Mouse (Mus musculus) hindbrain, embryonic 13.5 days (tissue): ENCODE results near the gene Ecpas. TPM values are rescaled to one million over a fixed set of nuclear protein-coding genes. Genes with fewer than 3 reads are reported as not detected.

Source experiments
- ATAC-seq: fragments of 200-750 bp; cut with Nextera tagmentation; 2 replicates; pipeline ENCODE4 v1.8.0; 2017; ENCODE audit warnings: moderate TSS enrichment; ENCODE audit not compliant: low FRiP score
- H3K27ac ChIP-seq: fragments of 300-500 bp; sonication (generic); 2 replicates; pipeline ENCODE4 v1.5.1; 2015; ENCODE audit warnings: inconsistent platforms, mild to moderate bottlenecking, moderate library complexity
- H3K27me3 ChIP-seq: fragments of 300-500 bp; sonication (generic); 2 replicates; pipeline ENCODE4 v1.6.1; 2015; ENCODE audit warnings: mild to moderate bottlenecking, inconsistent platforms
- H3K36me3 ChIP-seq: fragments of 300-500 bp; sonication (generic); 2 replicates; pipeline ENCODE4 v1.6.1; 2015; ENCODE audit warnings: mild to moderate bottlenecking, inconsistent platforms
- H3K4me1 ChIP-seq: fragments of 300-500 bp; sonication (generic); replicated peaks from 2 replicates; pipeline ENCODE4 v1.6.1; 2015; ENCODE audit warnings: inconsistent platforms
- H3K4me2 ChIP-seq: fragments of 300-500 bp; sonication (generic); 2 replicates; pipeline ENCODE4 v1.6.1; 2015; ENCODE audit warnings: inconsistent platforms, mild to moderate bottlenecking, moderate library complexity
- H3K4me3 ChIP-seq: fragments of 300-500 bp; sonication (generic); 2 replicates; pipeline ENCODE4 v1.5.1; 2015; ENCODE audit warnings: mild to moderate bottlenecking, inconsistent platforms
- H3K9ac ChIP-seq: fragments of 300-500 bp; sonication (generic); 2 replicates; pipeline ENCODE4 v1.6.1; 2015; ENCODE audit warnings: mild to moderate bottlenecking, inconsistent platforms
- H3K9me3 ChIP-seq: fragments of 300-500 bp; sonication (generic); 2 replicates; pipeline ENCODE4 v1.6.1; 2016; ENCODE audit warnings: inconsistent platforms
- WGBS: fragments of 180-500 bp; shearing (Covaris S2); methylation state at CpG from one replicate; pipeline ENCODE4 v1.1.7; 2015; 5-methylcytosine and 5-hydroxymethylcytosine counted together
- polyA plus RNA-seq: library from polyadenylated mRNA; unstranded; fragments of >200 nt; fragmentation: Nextera tagmentation; extraction: Ambion mirVana; gene quantifications from 2 replicates; pipeline ENCODE4 v1.2.1, GENCODE M21; 2015

The Ecpas gene
- polyA plus RNA-seq, 1 experiment from 2014 or later = 28.8 TPM

DNA sequence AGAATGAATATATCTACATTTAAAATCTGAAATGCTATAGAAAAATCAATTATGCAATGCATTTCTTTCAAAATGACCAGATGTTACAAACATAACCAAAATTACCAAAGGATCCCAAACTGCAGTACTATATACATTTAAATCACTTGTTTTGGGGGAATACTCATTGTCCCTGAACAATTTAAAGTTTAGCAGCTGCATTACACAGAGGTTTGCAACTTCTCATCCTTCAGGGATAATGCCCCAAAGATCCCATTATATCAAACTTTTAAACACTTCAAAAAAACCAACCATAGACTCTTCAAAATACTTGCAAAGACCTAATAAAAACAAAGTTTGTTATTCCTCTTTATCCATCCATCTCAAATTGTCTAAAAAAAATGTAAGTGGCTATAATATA lies 124.9 kb downstream of the Ecpas start, which contains the start of gene Olfr267:
TSS of gene Olfr267 (minus strand) at position 101 of the 400 bp plus-strand sequence.
- Histone ChIP-seq H3K4me1 (no peaks in the 10 kb centered on the region), H3K27ac (no peak within 1 kb of the TSS)

DNA sequence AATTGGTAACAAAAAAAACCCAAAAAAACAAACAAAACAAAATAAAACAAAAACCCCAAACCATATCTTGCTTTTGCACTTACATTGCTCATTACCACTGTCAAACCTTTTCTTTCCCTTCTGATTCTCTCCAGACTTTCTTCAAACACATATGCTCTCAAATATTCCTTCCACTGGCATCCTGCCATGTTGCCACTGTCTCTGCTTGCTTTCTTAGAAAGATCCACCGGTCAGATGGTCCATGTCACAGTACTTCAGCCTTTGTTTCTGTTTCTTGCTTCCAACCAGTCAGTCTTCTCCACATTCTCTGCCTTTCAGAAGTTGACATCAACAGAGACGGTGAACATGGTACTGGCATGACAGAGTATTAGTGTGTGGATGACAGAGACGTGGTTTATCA lies 125.9 kb downstream of the Ecpas start:
- Histone ChIP-seq H3K4me3 (no peak overlapping the region), H3K36me3 (no peaks in the 10 kb centered on the region), H3K9ac (no peak overlapping the region), H3K9me3 (no peaks in the 10 kb centered on the region), H3K27ac (no peak overlapping the region), H3K4me1 (no peaks in the 10 kb centered on the region), H3K4me2 (no peak overlapping the region), H3K27me3 (no peaks in the 10 kb centered on the region)
- 76% methylated on average over 3 of the region's 3 CpGs for WGBS
- no peak for ATAC-seq

More for the DNA sequence above, 124.9 kb downstream of the Ecpas start, which contains the start of gene Olfr267:
- Histone ChIP-seq H3K9ac (no peak within 1 kb of the TSS), H3K9me3 (no peaks in the 10 kb centered on the region), H3K27me3 (no peaks in the 10 kb centered on the region), H3K4me2 (no peak within 1 kb of the TSS), H3K4me3 (no peak within 1 kb of the TSS), H3K36me3 (no peaks in the 10 kb centered on the region)
- no peak for ATAC-seq

DNA sequence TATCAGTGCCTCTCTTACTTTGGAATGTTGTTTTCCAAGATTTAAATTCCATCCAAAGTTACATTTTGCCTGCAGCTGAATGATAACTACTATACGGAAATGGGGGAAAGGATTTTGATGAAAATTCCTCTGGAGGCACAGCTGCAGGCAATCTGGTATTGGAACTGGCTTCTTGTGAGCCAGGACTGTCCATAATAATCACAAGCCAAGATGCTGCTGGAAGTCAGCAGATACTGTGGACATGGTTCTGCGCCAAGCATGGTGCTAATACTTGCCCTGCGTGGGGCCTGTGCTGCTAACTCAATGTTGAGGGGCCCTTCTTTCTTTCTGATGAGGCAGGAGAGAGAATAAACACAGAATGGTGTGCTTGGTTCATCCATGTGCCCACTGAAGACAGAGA lies 149.1 kb downstream of the Ecpas start:
- Histone ChIP-seq H3K4me3 (no peak overlapping the region), H3K27ac (no peak overlapping the region), H3K9me3 (no peaks in the 10 kb centered on the region), H3K27me3 (no peaks in the 10 kb centered on the region), H3K4me1 (no peaks in the 10 kb centered on the region), H3K4me2 (no peak overlapping the region), H3K9ac (no peak overlapping the region), H3K36me3 (no peaks in the 10 kb centered on the region)
- ATAC-seq = no peak
- 90% methylated on average over 3 of the region's 3 CpGs for WGBS

DNA sequence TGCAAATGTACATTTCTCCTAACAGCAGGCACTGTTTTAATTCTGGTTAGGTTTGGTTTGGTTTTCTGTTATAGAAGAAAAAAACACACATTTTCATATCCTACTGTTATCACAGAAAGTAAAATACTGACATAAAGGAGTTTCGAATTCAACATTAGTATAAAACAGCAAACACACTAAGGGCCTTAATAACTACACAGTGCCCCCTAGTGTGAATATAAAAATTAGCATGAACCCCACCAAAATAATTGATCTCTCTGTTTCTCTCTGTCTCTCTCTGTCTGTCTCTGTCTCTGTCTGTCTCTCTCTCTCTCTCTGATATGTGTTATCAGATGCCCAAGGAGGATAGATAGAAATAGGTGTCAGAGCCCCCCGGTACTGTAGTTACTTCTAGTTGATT lies 163.0 kb downstream of the Ecpas start:
- no peaks in the 10 kb centered on the region for H3K36me3 ChIP-seq

DNA sequence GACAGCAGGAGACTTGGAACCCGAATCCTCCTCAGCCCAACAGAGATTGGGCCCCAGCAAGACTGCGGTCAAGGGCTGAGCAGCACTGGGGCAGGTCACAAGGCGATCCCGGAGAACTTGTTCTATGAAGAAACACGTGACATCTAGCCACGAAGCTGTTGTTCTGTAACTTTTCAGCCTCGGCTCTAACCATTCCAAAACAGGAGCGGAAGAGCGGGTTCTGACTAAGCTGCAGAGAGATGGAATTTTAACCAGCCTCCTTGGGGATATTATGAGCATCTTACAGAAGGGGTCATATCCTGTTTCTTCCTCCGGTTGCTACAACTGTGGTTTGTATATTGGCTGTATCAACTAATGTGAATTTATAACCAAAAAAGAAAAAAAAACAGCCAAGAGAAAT lies 163.4 kb downstream of the Ecpas start:
- H3K27ac ChIP-seq = no peak overlapping the region
- H3K9me3 ChIP-seq = no peaks in the 10 kb centered on the region
- no peak overlapping the region for H3K9ac ChIP-seq
- no peaks in the 10 kb centered on the region for H3K36me3 ChIP-seq
- no peak for ATAC-seq
- H3K4me1 ChIP-seq = no peaks in the 10 kb centered on the region
- no peaks in the 10 kb centered on the region for H3K27me3 ChIP-seq
- WGBS = 58% methylated on average over 10 of the region's 10 CpGs
- H3K4me3 ChIP-seq = no peak overlapping the region
- H3K4me2 ChIP-seq = no peak overlapping the region

More for the DNA sequence above, 163.0 kb downstream of the Ecpas start:
- Histone ChIP-seq H3K9ac (no peak overlapping the region), H3K27me3 (no peaks in the 10 kb centered on the region), H3K4me1 (no peaks in the 10 kb centered on the region), H3K27ac (no peak overlapping the region), H3K4me2 (no peak overlapping the region), H3K9me3 (no peaks in the 10 kb centered on the region), H3K4me3 (no peak overlapping the region)
- ATAC-seq = no peak
- 60% methylated on average over 2 of the region's 2 CpGs for WGBS

Other genes starting within 250 kb of the Ecpas start
- not detected in 2 replicates for gene Olfr267, start 125.0 kb downstream of the Ecpas start, polyA plus RNA-seq
- 0.52 and 1.1 TPM in 2 replicates for gene Zkscan16, start 30.9 kb upstream of the Ecpas start, polyA plus RNA-seq
- gene Ptgr1, start 74.4 kb upstream of the Ecpas start, polyA plus RNA-seq = 5.0 and 6.1 TPM in 2 replicates
- 5.5 and 6.4 TPM in 2 replicates for gene Dnajc25, start 82.3 kb upstream of the Ecpas start, polyA plus RNA-seq
- gene Gm20503, start 90.5 kb upstream of the Ecpas start, polyA plus RNA-seq = 9.2 and 10.6 TPM in 2 replicates
- gene Gng10, start 122.3 kb upstream of the Ecpas start, polyA plus RNA-seq = 150 and 154 TPM in 2 replicates
- not detected in 2 replicates for gene AI481877, start 226.2 kb upstream of the Ecpas start, polyA plus RNA-seq